In the genomic region with DNA sequence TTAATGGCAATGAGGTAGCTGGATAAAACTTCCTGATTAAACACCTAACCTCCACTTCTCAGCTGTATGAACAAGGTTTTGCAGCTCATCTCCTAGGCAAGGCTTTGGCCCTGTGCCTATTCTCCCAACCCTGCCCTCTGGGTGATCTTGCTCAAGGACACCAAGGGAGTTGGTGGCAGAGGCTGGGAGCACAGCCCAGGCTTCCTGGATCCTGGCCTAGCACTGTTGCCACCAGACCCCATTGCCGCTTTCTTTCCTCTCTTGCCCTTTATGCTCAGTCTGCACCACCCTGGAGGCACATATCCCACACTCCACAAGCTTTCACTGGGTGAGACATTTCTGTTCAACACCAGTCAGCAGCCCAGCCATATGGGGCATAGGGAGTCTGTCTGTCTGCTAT, we compare ENCODE assay signal across 14 mouse cellular contexts. TPM values are rescaled to one million over a fixed set of nuclear protein-coding genes. Genes with fewer than 3 reads are reported as not detected.
DNase-seq lines count a peak whose midpoint lies in the region; ATAC-seq lines count a peak whose summit lies in the region.
"Had no signal": no experiment of that assay in that cellular context is flagged by ENCODE, and none has a peak within 500 bp of the region (broad histone marks: within the 10 kb centered on the region; RNA-seq: fewer than 3 reads in every experiment).

No protein-coding gene starts in this region.

- H3K27ac ChIP-seq in kidney, embryonic 16.5 days (ENCODE audit: low read length), result no peak overlapping the region
- H3K27ac ChIP-seq in midbrain, embryonic 15.5 days, result no peak overlapping the region
- H3K27ac ChIP-seq: forebrain, embryonic 10.5 days; limb, embryonic 15.5 days; macrophage had no signal

- no peak overlapping the region for H3K4me3 ChIP-seq in kidney, embryonic 16.5 days (ENCODE audit: low read length)
- no peak overlapping the region for H3K4me3 ChIP-seq in midbrain, embryonic 15.5 days
- H3K4me3 ChIP-seq: forebrain, embryonic 10.5 days; limb, embryonic 15.5 days had no signal

- H3K4me2 ChIP-seq in kidney, embryonic 16.5 days (replicated peaks; ENCODE audit: low read depth, low read length), result no peak overlapping the region
- no peak overlapping the region for H3K4me2 ChIP-seq in midbrain, embryonic 15.5 days
- H3K4me2 ChIP-seq: limb, embryonic 15.5 days had no signal

- ATAC-seq in kidney, embryonic 16.5 days (ENCODE audit: low FRiP score, low TSS enrichment), result no peak
- ATAC-seq in megakaryocyte, adult 5-6 weeks (ENCODE audit: poor library complexity, severe bottlenecking), result no peak
- ATAC-seq in midbrain, embryonic 15.5 days (replicated peaks), result no peak

- no peaks in the 10 kb centered on the region for H3K36me3 ChIP-seq in kidney, embryonic 16.5 days (ENCODE audit: insufficient read depth, low read length)
- no peaks in the 10 kb centered on the region for H3K36me3 ChIP-seq in midbrain, embryonic 15.5 days (replicated peaks)
- H3K36me3 ChIP-seq: forebrain, embryonic 10.5 days; limb, embryonic 15.5 days had no signal

- no peaks in the 10 kb centered on the region for H3K4me1 ChIP-seq in kidney, embryonic 16.5 days (ENCODE audit: insufficient read depth, low read length)
- no peaks in the 10 kb centered on the region for H3K4me1 ChIP-seq in midbrain, embryonic 15.5 days
- H3K4me1 ChIP-seq: forebrain, embryonic 10.5 days; limb, embryonic 15.5 days had no signal

- peaks cover 37% of the 10 kb centered on the region; the same call in 1 of the 2 replicates for H3K27me3 ChIP-seq in kidney, embryonic 16.5 days (ENCODE audit: insufficient read depth, low read length)
- peaks cover 28% of the 10 kb centered on the region for H3K27me3 ChIP-seq in midbrain, embryonic 15.5 days (replicated peaks)

- H3K9ac ChIP-seq in kidney, embryonic 16.5 days (replicated peaks; ENCODE audit: low read length), result no peak overlapping the region
- no peak overlapping the region for H3K9ac ChIP-seq in midbrain, embryonic 15.5 days
- H3K9ac ChIP-seq: limb, embryonic 15.5 days had no signal

- 88% methylated on average over 1 of the region's 1 CpGs for WGBS in kidney, embryonic 16.5 days
- 100% methylated on average over 1 of the region's 1 CpGs for WGBS in midbrain, embryonic 15.5 days

- DNase-seq in gastrocnemius, postnatal 10 days, result peak; percentile 23
- no peak for DNase-seq in gastrocnemius, postnatal 25 days
- peak; percentile 19 to 50 for DNase-seq in kidney, postnatal 25 days
- peak; percentile 52 for DNase-seq in adrenal gland, adult 8-10 months
- DNase-seq in cerebellum, postnatal 10 days, result peak; percentile 34 to 44
- DNase-seq: embryo, embryonic 11 days; kidney, adult 18-20 months; spleen, adult 18-20 months had no signal

- H3K9me3 ChIP-seq in kidney, embryonic 16.5 days (ENCODE audit: low read length), result no peaks in the 10 kb centered on the region
- H3K9me3 ChIP-seq in midbrain, embryonic 15.5 days, result no peaks in the 10 kb centered on the region
- H3K9me3 ChIP-seq: forebrain, embryonic 10.5 days; limb, embryonic 15.5 days had no signal

RNA-seq across cellular contexts. Expression of a gene that starts 35.7 kb away (rescaled TPM):
- 100 to 1,000 TPM; 105 to 153 TPM for total RNA-seq in gastrocnemius, postnatal 10 days (2021)
- total RNA-seq in gastrocnemius, postnatal 25 days (2021), result 100 to 1,000 TPM; 165 to 246 TPM
- 110 and 123 TPM in 2 replicates for polyA plus RNA-seq in kidney, embryonic 16.5 days (2015; fragmentation: Nextera tagmentation; extraction: Ambion mirVana)
- total RNA-seq in adrenal gland, adult 8-10 months (2022), result 100 to 1,000 TPM in 3 of 4 experiments, 10 to 100 TPM in 1; 95.1 to 116 (median 103) TPM
- total RNA-seq in megakaryocyte, adult 5-6 weeks (2015), result 72.3 and 79.4 TPM in 2 replicates
- total RNA-seq in megakaryocyte, adult 5-6 weeks (2017), result 82.9 and 84.3 TPM in 2 replicates
- 123 TPM in 2 replicates for polyA plus RNA-seq in midbrain, embryonic 15.5 days (2015; fragmentation: Nextera tagmentation; extraction: Ambion mirVana)
